15 mouse cellular contexts compared by ENCODE assay signal in genomic region chr10:77216313-77216712, GRCm38 (mm10). TPM values are rescaled to one million over a fixed set of nuclear protein-coding genes. Genes with fewer than 3 reads are reported as not detected.
DNase-seq lines count a peak whose midpoint lies in the region; ATAC-seq and TF ChIP-seq lines count a peak whose summit lies in the region.
"Had no signal": no experiment of that assay in that cellular context is flagged by ENCODE, and none has a peak within 500 bp of the region (broad histone marks: within the 10 kb centered on the region; RNA-seq: fewer than 3 reads in every experiment).

No protein-coding gene starts in this region.

- 65% methylated on average over 2 of the region's 2 CpGs for WGBS in heart, embryonic 14.5 days
- 62% methylated on average over 2 of the region's 2 CpGs for WGBS in liver, embryonic 11.5 days
- 51% methylated on average over 2 of the region's 2 CpGs for WGBS in liver, postnatal 0 days (ENCODE audit: insufficient replicate concordance)
- 71% methylated on average over 2 of the region's 2 CpGs for WGBS in intestine, embryonic 15.5 days
- WGBS in liver, embryonic 15.5 days (ENCODE audit: insufficient replicate concordance) = 40% methylated on average over 2 of the region's 2 CpGs

- no peak overlapping the region for H3K4me2 ChIP-seq in heart, embryonic 14.5 days (ENCODE audit: low read length)
- no peak overlapping the region for H3K4me2 ChIP-seq in liver, embryonic 11.5 days
- H3K4me2 ChIP-seq in liver, postnatal 0 days (ENCODE audit: low read depth, low read length) = no peak overlapping the region
- H3K4me2 ChIP-seq in intestine, embryonic 15.5 days (replicated peaks) = no peak overlapping the region
- H3K4me2 ChIP-seq in liver, embryonic 15.5 days = no peak overlapping the region
- H3K4me2 ChIP-seq: embryonic facial prominence, embryonic 13.5 days; hindbrain, embryonic 13.5 days had no signal

- peaks cover 40 to 45% of the 10 kb centered on the region in 2 experiments for H3K4me1 ChIP-seq in heart, embryonic 14.5 days (ENCODE audit: control insufficient read depth in 2 of 2, insufficient read depth in 2 of 2, low read length in 2 of 2)
- H3K4me1 ChIP-seq in liver, embryonic 11.5 days (replicated peaks; ENCODE audit: control insufficient read depth, insufficient read depth, low read length) = peaks cover 54% of the 10 kb centered on the region
- H3K4me1 ChIP-seq in liver, postnatal 0 days (ENCODE audit: insufficient read depth) = peaks cover 37% of the 10 kb centered on the region
- H3K4me1 ChIP-seq in intestine, embryonic 15.5 days (replicated peaks) = peaks cover 38% of the 10 kb centered on the region
- peaks cover 88% of the 10 kb centered on the region for H3K4me1 ChIP-seq in liver, embryonic 15.5 days (replicated peaks)

- H3K9ac ChIP-seq in heart, embryonic 14.5 days (ENCODE audit: low read length) = no peak overlapping the region
- no peak overlapping the region for H3K9ac ChIP-seq in liver, embryonic 11.5 days (ENCODE audit: low read depth, low read length)
- no peak overlapping the region for H3K9ac ChIP-seq in liver, postnatal 0 days (replicated peaks)
- no peak overlapping the region for H3K9ac ChIP-seq in intestine, embryonic 15.5 days
- H3K9ac ChIP-seq in liver, embryonic 15.5 days = no peak overlapping the region
- H3K9ac ChIP-seq: embryonic facial prominence, embryonic 13.5 days; hindbrain, embryonic 13.5 days had no signal

- DNase-seq in heart, postnatal 4 days = no peak
- no peak for DNase-seq in liver, embryonic 11.5 days (ENCODE audit: low spot score)
- no peak for DNase-seq in liver, postnatal 0 days
- no peak for DNase-seq in spleen, postnatal 4 days (ENCODE audit: low spot score in 2 of 2)
- DNase-seq: adrenal gland, adult 2 months; gastrocnemius, postnatal 25 days; kidney, adult 11 months; midbrain, embryonic 14.5 days; thymus, postnatal 4 days had no signal

- TF ChIP-seq EP300 in liver, postnatal 0 days (IDR thresholded peaks at IDR 0.05; ENCODE audit: low read depth) = no peak

- no peak for ATAC-seq in heart, embryonic 14.5 days (ENCODE audit: insufficient number of reproducible peaks, insufficient read depth, low FRiP score, low read depth)
- no peak for ATAC-seq in liver, embryonic 11.5 days (replicated peaks; ENCODE audit: low FRiP score)
- ATAC-seq in liver, postnatal 0 days = no peak
- no peak for ATAC-seq in intestine, embryonic 15.5 days
- no peak for ATAC-seq in liver, embryonic 15.5 days (ENCODE audit: insufficient read depth)

- TF ChIP-seq CTCF in liver, postnatal 0 days (IDR thresholded peaks at IDR 0.05; ENCODE audit: low read depth) = no peak

- H3K27me3 ChIP-seq in heart, embryonic 14.5 days (ENCODE audit: control insufficient read depth, insufficient read depth, low read length) = no peaks in the 10 kb centered on the region
- no peaks in the 10 kb centered on the region for H3K27me3 ChIP-seq in liver, embryonic 11.5 days (replicated peaks; ENCODE audit: control insufficient read depth, insufficient read depth, low read length)
- H3K27me3 ChIP-seq in liver, postnatal 0 days (ENCODE audit: insufficient read depth, low read length) = no peaks in the 10 kb centered on the region
- H3K27me3 ChIP-seq in intestine, embryonic 15.5 days (replicated peaks) = no peaks in the 10 kb centered on the region
- no peaks in the 10 kb centered on the region for H3K27me3 ChIP-seq in liver, embryonic 15.5 days
- H3K27me3 ChIP-seq: embryonic facial prominence, embryonic 13.5 days; hindbrain, embryonic 13.5 days had no signal

- no peak overlapping the region for H3K4me3 ChIP-seq in heart, embryonic 14.5 days (ENCODE audit: control insufficient read depth in 1 of 2, insufficient read depth in 1 of 2, low read depth in 1 of 2, low read length in 2 of 2)
- no peak overlapping the region for H3K4me3 ChIP-seq in liver, embryonic 11.5 days (ENCODE audit: low read depth, low read length)
- no peak overlapping the region for H3K4me3 ChIP-seq in liver, postnatal 0 days (ENCODE audit: low read depth, low read length)
- no peak overlapping the region for H3K4me3 ChIP-seq in intestine, embryonic 15.5 days (replicated peaks)
- H3K4me3 ChIP-seq in liver, embryonic 15.5 days (replicated peaks) = no peak overlapping the region
- H3K4me3 ChIP-seq: embryonic facial prominence, embryonic 13.5 days; hindbrain, embryonic 13.5 days; layer of hippocampus, adult 2 months had no signal

- no peaks in the 10 kb centered on the region for H3K9me3 ChIP-seq in heart, embryonic 14.5 days (ENCODE audit: control insufficient read depth, low read length)
- H3K9me3 ChIP-seq in liver, embryonic 11.5 days (ENCODE audit: control insufficient read depth, low read length) = no peaks in the 10 kb centered on the region
- H3K9me3 ChIP-seq in liver, postnatal 0 days (ENCODE audit: low read length) = no peaks in the 10 kb centered on the region
- H3K9me3 ChIP-seq in intestine, embryonic 15.5 days = no peaks in the 10 kb centered on the region
- H3K9me3 ChIP-seq in liver, embryonic 15.5 days (replicated peaks) = no peaks in the 10 kb centered on the region
- H3K9me3 ChIP-seq: embryonic facial prominence, embryonic 13.5 days; hindbrain, embryonic 13.5 days had no signal

- H3K27ac ChIP-seq in heart, embryonic 14.5 days (replicated peaks in 1 of 2; ENCODE audit: control insufficient read depth in 1 of 2, insufficient read depth in 1 of 2, low read depth in 2 of 2, low read length in 2 of 2) = peak overlapping the region; percentile 29 to 59; a peak in 2 of 4 replicates
- H3K27ac ChIP-seq in liver, embryonic 11.5 days (ENCODE audit: low read depth, low read length) = peak overlapping the region; percentile 45
- no peak overlapping the region for H3K27ac ChIP-seq in liver, postnatal 0 days (ENCODE audit: low read depth)
- 0 out of 2 replicates have a peak overlapping the region, but pooled peaks have one; percentile 48 for H3K27ac ChIP-seq in intestine, embryonic 15.5 days
- peak overlapping the region; percentile 54 for H3K27ac ChIP-seq in liver, embryonic 15.5 days (replicated peaks)
- H3K27ac ChIP-seq: embryonic facial prominence, embryonic 13.5 days; hindbrain, embryonic 13.5 days; layer of hippocampus, adult 2 months had no signal

- no peaks in the 10 kb centered on the region for H3K36me3 ChIP-seq in heart, embryonic 14.5 days (ENCODE audit: control insufficient read depth, insufficient read depth, low read length)
- no peaks in the 10 kb centered on the region for H3K36me3 ChIP-seq in liver, embryonic 11.5 days (ENCODE audit: control insufficient read depth, insufficient read depth, low read length)
- no peaks in the 10 kb centered on the region for H3K36me3 ChIP-seq in liver, postnatal 0 days (replicated peaks; ENCODE audit: insufficient read depth, low read length)
- no peaks in the 10 kb centered on the region for H3K36me3 ChIP-seq in intestine, embryonic 15.5 days
- H3K36me3 ChIP-seq in liver, embryonic 15.5 days (replicated peaks) = no peaks in the 10 kb centered on the region
- H3K36me3 ChIP-seq: embryonic facial prominence, embryonic 13.5 days; hindbrain, embryonic 13.5 days had no signal

RNA-seq across cellular contexts. Expression of gene Pofut2, which starts 42.7 kb away (rescaled TPM):
- polyA plus RNA-seq in heart, embryonic 14.5 days (2014; fragmentation: Nextera tagmentation; extraction: Ambion mirVana) = 105 TPM in 2 replicates
- 10 to 100 TPM; 69.1 to 71.0 TPM for total RNA-seq in heart, postnatal 4 days (2021)
- polyA plus RNA-seq in liver, embryonic 11.5 days (2014; fragmentation: Nextera tagmentation; extraction: Ambion mirVana) = 66.8 and 71.9 TPM in 2 replicates
- 16.4 and 17.2 TPM in 2 replicates for polyA plus RNA-seq in liver, postnatal 0 days (2015; fragmentation: Nextera tagmentation; extraction: Ambion mirVana)
- 96.7 and 104 TPM in 2 replicates for polyA plus RNA-seq in intestine, embryonic 15.5 days (2015; fragmentation: Nextera tagmentation; extraction: Ambion mirVana)
- polyA plus RNA-seq in liver, embryonic 15.5 days (2015; fragmentation: Nextera tagmentation; extraction: Ambion mirVana) = 23.8 and 27.2 TPM in 2 replicates

RNA-seq across cellular contexts. Expression of gene Col18a1, which starts 50.0 kb away (rescaled TPM):
- 93.5 and 102 TPM in 2 replicates for polyA plus RNA-seq in heart, embryonic 14.5 days (2014; fragmentation: Nextera tagmentation; extraction: Ambion mirVana)
- 10 to 100 TPM; 70.4 to 74.9 TPM for total RNA-seq in heart, postnatal 4 days (2021)
- 55.3 and 60.2 TPM in 2 replicates for polyA plus RNA-seq in liver, embryonic 11.5 days (2014; fragmentation: Nextera tagmentation; extraction: Ambion mirVana)
- 137 and 167 TPM in 2 replicates for polyA plus RNA-seq in liver, postnatal 0 days (2015; fragmentation: Nextera tagmentation; extraction: Ambion mirVana)
- 59.5 and 59.7 TPM in 2 replicates for polyA plus RNA-seq in intestine, embryonic 15.5 days (2015; fragmentation: Nextera tagmentation; extraction: Ambion mirVana)
- 66.0 and 88.2 TPM in 2 replicates for polyA plus RNA-seq in liver, embryonic 15.5 days (2015; fragmentation: Nextera tagmentation; extraction: Ambion mirVana)
